Mouse (Mus musculus) hindbrain, embryonic 15.5 days (tissue): ENCODE measurements at regions not wholly inside any gene's neighbourhood (a gene's known extent, or its start where the extent isn't known, plus 50 kb on each side); places are given as distances from the start of the nearest gene placed in this dataset.
"Not testable (repeated sequence)": the region's sequence is repeated elsewhere in the genome, so short reads cannot be mapped to it uniquely, and the experiment has no call there.

Experiments
- ATAC-seq: fragments of 200-750 bp; cut with Nextera tagmentation; 2 replicates; pipeline ENCODE4 v1.8.0; 2017; ENCODE audit warnings: low read depth, moderate number of reproducible peaks, moderate TSS enrichment; ENCODE audit not compliant: low FRiP score
- H3K27ac ChIP-seq: fragments of 300-500 bp; sonication (generic); replicated peaks from 2 replicates; pipeline ENCODE4 v1.5.1; 2015; ENCODE audit warnings: mild to moderate bottlenecking, inconsistent platforms
- H3K27me3 ChIP-seq: fragments of 300-500 bp; sonication (generic); 2 replicates; pipeline ENCODE4 v1.6.1; 2015; ENCODE audit warnings: control low read depth, inconsistent platforms
- H3K36me3 ChIP-seq: fragments of 300-500 bp; sonication (generic); 2 replicates; pipeline ENCODE4 v1.6.1; 2015; ENCODE audit warnings: control low read depth, inconsistent platforms
- H3K4me1 ChIP-seq: fragments of 300-500 bp; sonication (generic); replicated peaks from 2 replicates; pipeline ENCODE4 v1.6.1; 2015; ENCODE audit warnings: control low read depth, inconsistent platforms
- H3K4me2 ChIP-seq: fragments of 300-500 bp; sonication (generic); 2 replicates; pipeline ENCODE4 v1.6.1; 2015; ENCODE audit warnings: moderate library complexity, mild to moderate bottlenecking, inconsistent platforms
- H3K4me3 ChIP-seq: fragments of 300-500 bp; sonication (generic); 2 replicates; pipeline ENCODE4 v1.5.1; 2015; ENCODE audit warnings: mild to moderate bottlenecking, inconsistent platforms
- H3K9ac ChIP-seq: fragments of 300-500 bp; sonication (generic); 2 replicates; pipeline ENCODE4 v1.6.1; 2015; ENCODE audit warnings: inconsistent platforms
- H3K9me3 ChIP-seq: fragments of 300-500 bp; sonication (generic); 2 replicates; pipeline ENCODE4 v1.6.1; 2016; ENCODE audit warnings: control low read depth, inconsistent platforms
- WGBS: fragments of 180-500 bp; shearing (Covaris S2); methylation state at CpG from one replicate; pipeline ENCODE4 v1.1.7; 2015; 5-methylcytosine and 5-hydroxymethylcytosine counted together

- H3K4me2 ChIP-seq: no peak overlapping the region
- WGBS: 77% methylated on average over 2 of the region's 2 CpGs
- no peaks in the 10 kb centered on the region for H3K36me3 ChIP-seq
- H3K27me3 ChIP-seq: no peaks in the 10 kb centered on the region
- H3K9me3 ChIP-seq: no peaks in the 10 kb centered on the region
- no peak overlapping the region for H3K9ac ChIP-seq
- no peak overlapping the region for H3K4me3 ChIP-seq
- no peak for ATAC-seq
- no peaks in the 10 kb centered on the region for H3K4me1 ChIP-seq
- no peak overlapping the region for H3K27ac ChIP-seq
Observed at GRCm38 (mm10) chr6:73576708-73577107, 107.2 kb upstream of the 4931417E11Rik start.

DNA sequence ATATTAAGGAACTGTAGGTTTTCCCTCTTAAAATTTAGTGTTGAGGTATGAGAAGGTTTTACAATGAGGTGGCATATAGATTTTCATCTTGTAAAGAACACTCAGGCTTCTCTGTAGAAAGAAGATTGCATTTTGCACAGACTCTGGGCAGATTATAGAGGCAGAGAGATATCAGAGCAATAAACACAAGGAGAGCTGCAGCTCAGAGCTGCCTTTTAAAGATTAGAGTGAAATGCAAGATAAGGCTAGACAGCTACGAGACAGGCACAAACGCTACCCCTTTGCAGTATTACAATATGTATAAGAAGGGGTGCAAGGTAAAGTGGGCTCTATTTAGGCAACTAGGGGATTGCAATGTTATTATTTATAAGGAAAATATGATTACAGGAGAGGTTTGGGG lies 90.5 kb upstream of the 4931417E11Rik start:
- ATAC-seq: no peak
- no peak overlapping the region for H3K27ac ChIP-seq
- no peak overlapping the region for H3K9ac ChIP-seq
- no peaks in the 10 kb centered on the region for H3K27me3 ChIP-seq
- no peaks in the 10 kb centered on the region for H3K4me1 ChIP-seq
- no peak overlapping the region for H3K4me3 ChIP-seq
- no peaks in the 10 kb centered on the region for H3K36me3 ChIP-seq
- WGBS: 87% methylated on average over 2 of the region's 2 CpGs
- no peaks in the 10 kb centered on the region for H3K9me3 ChIP-seq
- no peak overlapping the region for H3K4me2 ChIP-seq

DNA sequence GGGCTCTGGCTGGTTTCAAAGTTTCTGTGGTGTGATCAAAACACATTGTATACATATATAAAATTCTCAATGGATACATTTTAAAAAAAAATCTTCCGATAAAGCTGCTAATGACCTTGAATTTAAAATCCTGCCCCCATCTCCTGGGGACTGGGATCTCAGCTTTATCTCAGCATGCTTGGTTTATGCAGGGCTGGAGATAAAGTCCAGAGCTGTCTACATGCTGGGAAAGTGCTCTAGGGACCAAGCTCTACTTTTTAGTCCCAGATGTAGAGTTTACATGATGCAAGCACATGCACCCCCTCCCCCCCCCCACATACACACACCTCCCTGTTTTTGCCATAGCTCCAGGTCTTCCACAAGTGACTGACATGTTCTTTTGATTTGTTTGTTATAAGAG lies 61.1 kb upstream of the 4931417E11Rik start:
- H3K9ac ChIP-seq: no peak overlapping the region
- ATAC-seq: no peak
- no peaks in the 10 kb centered on the region for H3K4me1 ChIP-seq
- H3K27ac ChIP-seq: no peak overlapping the region
- H3K4me2 ChIP-seq: no peak overlapping the region
- H3K4me3 ChIP-seq: no peak overlapping the region
- whole genome bisulfite sequencing: 86% methylated on average over 1 of the region's 1 CpGs
- no peaks in the 10 kb centered on the region for H3K9me3 ChIP-seq
- H3K27me3 ChIP-seq: no peaks in the 10 kb centered on the region
- H3K36me3 ChIP-seq: no peaks in the 10 kb centered on the region

- Histone ChIP-seq H3K4me3 (no peak overlapping the region), H3K36me3 (no peaks in the 10 kb centered on the region), H3K9ac (no peak overlapping the region), H3K4me1 (no peaks in the 10 kb centered on the region), H3K9me3 (no peaks in the 10 kb centered on the region), H3K27me3 (no peaks in the 10 kb centered on the region), H3K27ac (no peak overlapping the region), H3K4me2 (no peak overlapping the region)
- ATAC-seq: no peak
- WGBS: 85% methylated on average over 1 of the region's 1 CpGs
Observed at GRCm38 (mm10) chr6:73530098-73530497, 60.6 kb upstream of the 4931417E11Rik start.

DNA sequence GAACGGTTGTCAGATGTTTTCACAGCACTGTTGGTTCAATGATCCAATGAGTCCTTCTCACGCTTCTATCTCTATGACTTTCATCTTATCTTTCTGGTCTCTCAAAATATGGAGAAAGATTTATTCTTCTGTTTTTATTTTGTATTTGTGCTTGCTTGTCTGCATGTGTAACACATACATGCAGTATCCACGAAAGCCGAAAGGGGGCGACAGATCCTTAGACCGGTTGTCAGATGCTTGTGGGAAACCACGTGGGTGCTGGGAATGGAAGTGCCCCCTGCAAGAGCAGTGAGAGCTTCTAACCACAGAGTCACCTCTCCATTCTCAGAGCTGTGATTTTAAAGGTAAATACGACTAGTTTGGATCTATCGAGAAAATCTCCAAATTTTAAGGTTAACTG lies 54.2 kb upstream of the 4931417E11Rik start:
- Histone ChIP-seq H3K36me3 (no peaks in the 10 kb centered on the region), H3K27ac (no peak overlapping the region), H3K27me3 (no peaks in the 10 kb centered on the region), H3K4me3 (no peak overlapping the region), H3K4me1 (no peaks in the 10 kb centered on the region), H3K9me3 (no peaks in the 10 kb centered on the region), H3K4me2 (no peak overlapping the region), H3K9ac (no peak overlapping the region)
- ATAC-seq: no peak
- WGBS: 71% methylated on average over 9 of the region's 9 CpGs

DNA sequence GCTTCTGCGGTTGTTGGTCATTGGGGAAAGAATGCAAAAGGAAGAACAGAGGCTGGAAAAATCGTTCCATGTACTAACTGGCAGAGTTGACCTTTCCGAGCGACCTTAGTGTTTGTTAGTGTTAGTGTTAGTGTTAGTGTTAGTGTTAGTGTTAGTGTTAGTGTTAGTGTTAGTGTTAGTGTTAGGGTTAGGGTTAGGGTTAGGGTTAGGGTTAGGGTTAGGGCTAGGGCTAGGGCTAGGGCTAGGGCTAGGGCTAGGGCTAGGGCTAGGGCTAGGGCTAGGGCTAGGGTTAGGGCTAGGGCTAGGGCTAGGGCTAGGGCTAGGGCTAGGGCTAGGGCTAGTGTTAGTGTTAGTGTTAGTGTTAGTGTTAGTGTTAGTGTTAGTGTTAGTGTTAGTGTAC lies 50.4 kb upstream of the 4931417E11Rik start:
- WGBS: 86% methylated on average over 4 of the region's 4 CpGs
- not testable (repeated sequence) for H3K4me3 ChIP-seq, H3K9ac ChIP-seq, H3K4me2 ChIP-seq, H3K27ac ChIP-seq, ATAC-seq, H3K4me1 ChIP-seq, H3K36me3 ChIP-seq, H3K27me3 ChIP-seq, H3K9me3 ChIP-seq
